Mouse (Mus musculus) liver, postnatal 0 days (tissue): ENCODE measurements around the gene Xrcc4. TPM values are rescaled to one million over a fixed set of nuclear protein-coding genes. Genes with fewer than 3 reads are reported as not detected.
"Not testable (repeated sequence)": the region's sequence is repeated elsewhere in the genome, so short reads cannot be mapped to it uniquely, and the experiment has no call there.

Experiments
- ATAC-seq: fragments of 200-750 bp; cut with Nextera tagmentation; 2 replicates; pipeline ENCODE4 v1.8.0; 2017; ENCODE audit warnings: mild to moderate bottlenecking, moderate library complexity
- DNase-seq: peaks from one replicate; pipeline ENCODE4 v3.0.0-alpha.2; 2016
- H3K27ac ChIP-seq: fragments of 300-500 bp; sonication (generic); 2 replicates; pipeline ENCODE4 v1.5.1; 2014; ENCODE audit warnings: antibody characterized with exemption, moderate library complexity, mild to moderate bottlenecking, low read depth
- H3K27me3 ChIP-seq: fragments of 300-500 bp; sonication (generic); 2 replicates; pipeline ENCODE4 v1.6.1; 2014; ENCODE audit warnings: low read length, control low read depth, mixed read lengths; ENCODE audit not compliant: insufficient read depth
- H3K36me3 ChIP-seq: fragments of 300-500 bp; sonication (generic); replicated peaks from 2 replicates; pipeline ENCODE4 v1.6.1; 2014; ENCODE audit warnings: mild to moderate bottlenecking, control low read depth, low read length, moderate library complexity, mixed read lengths; ENCODE audit not compliant: insufficient read depth
- H3K4me1 ChIP-seq: fragments of 300-500 bp; sonication (generic); 2 replicates; pipeline ENCODE4 v1.6.1; 2014; ENCODE audit warnings: antibody characterized with exemption, mild to moderate bottlenecking, control low read depth; ENCODE audit not compliant: insufficient read depth
- H3K4me2 ChIP-seq: fragments of 300-500 bp; sonication (generic); 2 replicates; pipeline ENCODE4 v1.6.1; 2014; ENCODE audit warnings: low read depth, mild to moderate bottlenecking, low read length, moderate library complexity, mixed read lengths
- H3K4me3 ChIP-seq: fragments of 300-500 bp; sonication (generic); 2 replicates; pipeline ENCODE4 v1.5.1; 2014; ENCODE audit warnings: low read depth, low read length
- H3K9ac ChIP-seq: fragments of 300-500 bp; sonication (generic); replicated peaks from 2 replicates; pipeline ENCODE4 v1.6.1; 2014; ENCODE audit warnings: mild to moderate bottlenecking, moderate library complexity
- H3K9me3 ChIP-seq: fragments of 300-500 bp; sonication (generic); 2 replicates; pipeline ENCODE4 v1.6.1; 2016; ENCODE audit warnings: mild to moderate bottlenecking, control low read depth, low read length, mixed read lengths
- CTCF ChIP-seq: sonication (generic); IDR thresholded peaks from 2 replicates; pipeline ENCODE4 v1.5.1; 2016; ENCODE audit warnings: antibody characterized with exemption, low read depth
- EP300 ChIP-seq: IDR thresholded peaks from 2 replicates; pipeline ENCODE4 v1.6.1; 2016; ENCODE audit warnings: antibody characterized with exemption, low read depth, mild to moderate bottlenecking
- WGBS: fragments of 180-500 bp; shearing (Covaris S2); extraction: QIAGEN DNeasy Blood & Tissue Kit; methylation state at CpG from one replicate; pipeline ENCODE4 v1.1.7; 2014; ENCODE audit not compliant: insufficient replicate concordance; 5-methylcytosine and 5-hydroxymethylcytosine counted together
- polyA plus RNA-seq: library from polyadenylated mRNA; unstranded; fragments of >200 nt; fragmentation: Nextera tagmentation; extraction: Ambion mirVana; gene quantifications from 2 replicates; pipeline ENCODE4 v1.2.1, GENCODE M21; 2015

Gene Xrcc4
- polyA plus RNA-seq, 1 experiment from 2014 or later = 8.3 TPM

DNA sequence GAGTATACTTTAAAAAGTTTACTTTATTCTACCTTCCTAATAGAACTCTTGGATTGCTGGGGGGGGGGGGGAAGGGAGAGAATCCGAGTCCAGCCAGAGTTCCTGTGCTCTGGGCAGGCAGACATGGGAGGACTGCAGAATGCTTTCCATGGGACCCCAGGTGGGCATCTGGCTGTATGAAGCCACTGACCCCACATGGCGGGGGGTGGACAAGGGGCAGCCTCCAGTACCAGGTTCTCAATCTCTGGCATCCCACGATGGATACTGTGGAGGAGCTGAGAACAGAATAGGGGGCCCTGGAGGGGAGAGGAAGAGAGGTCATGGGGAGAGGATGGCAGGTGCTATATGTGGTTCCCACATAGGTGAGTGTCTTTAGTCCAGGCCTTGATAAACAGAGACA is 327.1 kb downstream of the Xrcc4 start:
- Histone ChIP-seq H3K4me2 (no peak overlapping the region), H3K36me3 (no peaks in the 10 kb centered on the region), H3K27me3 (no peaks in the 10 kb centered on the region), H3K4me3 (no peak overlapping the region), H3K4me1 (no peaks in the 10 kb centered on the region), H3K9ac (no peak overlapping the region), H3K9me3 (no peaks in the 10 kb centered on the region), H3K27ac (no peak overlapping the region)
- DNase-seq = no peak
- no peak for ATAC-seq
- 57% methylated on average over 3 of the region's 3 CpGs for WGBS
- TF ChIP-seq CTCF (no peak), EP300 (no peak)

DNA sequence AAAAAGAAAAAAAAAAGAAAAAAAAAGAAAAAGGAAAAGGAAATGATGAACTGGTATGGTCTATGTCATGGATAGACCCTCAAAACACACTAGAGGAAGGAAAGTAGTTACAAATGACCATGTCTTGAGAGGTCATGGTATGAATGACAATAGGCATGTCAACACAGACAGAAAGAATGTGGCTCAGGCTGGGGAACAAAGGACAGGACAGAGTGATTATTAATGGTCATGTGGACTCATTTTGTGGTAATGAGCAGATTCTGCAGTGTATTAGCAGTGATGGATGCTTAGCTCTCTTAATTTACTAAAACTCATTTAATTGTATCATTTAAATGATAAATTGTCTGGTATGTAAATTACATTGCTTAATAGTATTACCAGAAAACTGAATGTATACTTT is 333.1 kb downstream of the Xrcc4 start:
- ATAC-seq = no peak
- Histone ChIP-seq H3K4me3 (no peak overlapping the region), H3K9me3 (no peaks in the 10 kb centered on the region), H3K4me1 (no peaks in the 10 kb centered on the region), H3K9ac (no peak overlapping the region), H3K27ac (no peak overlapping the region), H3K36me3 (no peaks in the 10 kb centered on the region), H3K27me3 (no peaks in the 10 kb centered on the region), H3K4me2 (no peak overlapping the region)
- TF ChIP-seq CTCF = no peak
- no peak for TF ChIP-seq EP300
- DNase-seq = no peak

DNA sequence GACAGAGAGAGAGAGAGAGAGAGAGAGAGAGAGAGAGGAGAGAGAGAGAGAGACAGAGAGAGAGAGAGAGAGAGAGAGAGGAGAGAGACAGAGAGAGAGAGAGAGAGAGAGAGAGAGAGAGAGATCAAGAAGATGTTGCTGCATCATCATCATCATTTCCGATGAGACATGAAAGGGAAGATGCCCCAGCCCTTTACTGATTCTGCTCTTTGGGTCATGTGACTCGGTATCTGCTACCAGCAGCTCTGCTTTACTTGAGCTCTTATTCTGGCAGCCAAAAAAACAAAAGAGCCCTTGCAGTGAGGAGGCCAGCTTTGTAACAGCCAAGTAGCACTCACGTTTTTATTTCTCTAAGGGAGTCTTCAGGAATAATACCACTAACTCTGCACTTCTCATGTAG is 338.8 kb downstream of the Xrcc4 start:
- not testable (repeated sequence) for ATAC-seq, H3K36me3 ChIP-seq, H3K27me3 ChIP-seq, H3K4me2 ChIP-seq, DNase-seq, H3K27ac ChIP-seq, H3K4me3 ChIP-seq, H3K4me1 ChIP-seq, H3K9me3 ChIP-seq, H3K9ac ChIP-seq
- 35% methylated on average over 3 of the region's 3 CpGs for WGBS

DNA sequence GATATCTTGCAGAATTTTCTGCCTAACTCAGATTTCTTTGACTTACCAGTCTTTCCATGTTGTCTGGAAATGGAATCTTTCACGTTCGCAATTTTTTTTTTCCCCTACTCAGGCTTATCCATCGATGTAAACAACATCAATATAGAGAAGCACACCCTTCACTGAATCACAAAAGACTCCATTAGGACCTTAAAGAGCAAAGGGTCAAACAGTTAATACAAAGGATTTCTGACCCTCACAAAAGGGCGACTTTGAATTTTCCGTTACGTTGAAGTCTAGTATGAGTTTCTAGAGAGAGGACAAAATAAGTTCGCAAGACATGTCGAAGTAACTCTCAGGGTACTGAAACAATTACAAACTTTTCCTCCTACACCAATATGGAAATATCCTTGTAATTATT is 346.2 kb downstream of the Xrcc4 start:
- WGBS = 32% methylated on average over 8 of the region's 8 CpGs
- DNase-seq (no peak), ATAC-seq (no peak)
- Histone ChIP-seq H3K4me1 (peaks cover 23% of the 10 kb centered on the region), H3K9ac (no peak overlapping the region), H3K27me3 (peaks cover 26% of the 10 kb centered on the region), H3K9me3 (no peaks in the 10 kb centered on the region), H3K4me3 (no peak overlapping the region), H3K36me3 (no peaks in the 10 kb centered on the region), H3K4me2 (0 out of 2 replicates have a peak overlapping the region, but pooled peaks have one; percentile 79), H3K27ac (no peak overlapping the region)
- no peak for TF ChIP-seq CTCF
- TF ChIP-seq EP300 = no peak

DNA sequence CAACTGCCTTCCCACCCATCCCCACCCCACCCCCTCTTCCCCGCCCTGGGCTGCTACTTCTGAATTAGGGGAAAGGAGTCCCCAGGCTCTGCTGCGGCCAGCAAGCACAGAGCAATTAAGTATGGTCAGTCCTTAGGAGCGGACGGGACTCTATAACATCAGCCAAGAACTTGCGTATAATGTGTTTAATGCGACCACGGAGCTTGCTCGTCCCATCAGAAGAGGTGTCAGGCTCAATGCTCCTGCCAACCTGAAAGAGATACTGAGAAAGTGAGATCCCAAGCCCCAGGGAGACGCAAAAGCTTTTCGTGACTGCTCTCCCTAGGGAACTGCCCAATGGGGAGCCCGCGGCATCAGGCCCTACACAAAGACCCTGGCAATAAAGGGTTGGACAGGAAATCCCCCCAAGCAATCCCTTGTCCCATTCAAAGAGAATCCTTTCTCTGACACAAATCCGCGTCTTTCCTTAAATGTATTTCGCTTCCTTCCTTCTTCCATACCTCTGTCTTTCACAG is 346.7 kb downstream of the Xrcc4 start:
- Histone ChIP-seq H3K4me2 (peak overlapping the region; percentile 79), H3K4me3 (peak overlapping the region; percentile 41), H3K27me3 (peaks cover 26% of the 10 kb centered on the region), H3K27ac (no peak overlapping the region), H3K9ac (no peak overlapping the region), H3K9me3 (no peaks in the 10 kb centered on the region), H3K36me3 (no peaks in the 10 kb centered on the region), H3K4me1 (peaks cover 23% of the 10 kb centered on the region)
- ATAC-seq (no peak), DNase-seq (no peak)
- TF ChIP-seq EP300 (no peak), CTCF (no peak)
- 5% methylated on average over 15 of the region's 15 CpGs for WGBS

DNA sequence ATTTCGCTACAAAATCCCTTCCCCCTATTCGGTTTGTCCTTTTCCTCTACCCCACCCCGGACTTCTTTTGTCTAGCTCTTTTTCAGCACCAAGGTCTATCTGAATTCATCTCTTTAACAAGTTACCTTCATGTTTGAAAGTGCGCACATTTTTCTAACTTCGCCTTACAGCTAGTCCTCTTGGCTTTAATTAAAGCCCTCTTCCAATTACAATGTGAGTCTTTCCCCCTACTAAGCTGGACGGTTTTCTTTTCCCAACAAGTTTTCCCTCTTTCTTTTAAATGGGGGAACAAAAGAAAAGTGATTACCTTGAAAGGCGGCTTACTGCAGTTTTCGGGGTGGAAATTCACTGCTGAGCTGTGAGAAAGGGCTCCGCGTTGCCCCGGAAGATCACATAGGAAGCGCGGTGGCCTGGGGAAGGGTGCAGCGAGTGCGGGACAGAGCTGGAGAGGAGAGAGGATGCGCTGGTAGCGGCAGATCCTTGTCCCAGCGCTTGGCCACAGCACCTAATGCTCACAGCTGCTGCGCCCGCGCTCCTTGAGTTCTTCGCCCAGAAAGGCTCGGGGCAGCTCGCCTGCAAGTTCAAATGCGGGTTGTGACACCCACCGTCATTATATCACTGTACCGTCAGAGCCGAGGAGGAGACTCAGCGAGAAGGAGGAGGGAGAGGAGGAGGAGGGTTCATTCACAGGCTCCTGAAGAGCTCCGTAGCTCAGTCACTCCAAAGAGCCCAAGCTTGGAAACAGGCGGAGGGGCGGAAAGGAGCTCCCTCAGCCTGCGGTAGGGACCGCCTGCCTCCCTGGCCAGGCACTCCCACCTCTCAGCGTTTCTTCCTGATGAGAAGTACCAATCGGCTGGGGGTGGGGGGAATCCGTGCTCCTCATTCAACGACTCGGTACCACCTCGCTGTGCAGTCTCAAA is 347.4 kb downstream of the Xrcc4 start, which contains the start of gene Vcan:
Gene Vcan (minus strand): TSS at position 744 of the 920 bp plus-strand sequence.
- TF ChIP-seq EP300 (no peak), CTCF (no peak)
- WGBS = 2% methylated on average over 40 of the region's 40 CpGs
- no peaks in the 10 kb centered on the region for H3K36me3 ChIP-seq
- H3K27me3 ChIP-seq = peaks cover 26% of the 10 kb centered on the region
- H3K9ac ChIP-seq = no peak within 1 kb of the TSS
- peaks cover 23% of the 10 kb centered on the region for H3K4me1 ChIP-seq
- peak within 1 kb of the TSS; percentile 62 for H3K4me3 ChIP-seq
- ATAC-seq (no peak), DNase-seq (peak; percentile 18)
- peak within 1 kb of the TSS; percentile 79 for H3K4me2 ChIP-seq
- no peaks in the 10 kb centered on the region for H3K9me3 ChIP-seq
- H3K27ac ChIP-seq = no peak within 1 kb of the TSS
